Mouse (Mus musculus): ENCODE results near the gene Ntf5. TPM values are rescaled to one million over a fixed set of nuclear protein-coding genes. Genes with fewer than 3 reads are reported as not detected.
"Not testable (repeated sequence)": the region's sequence is repeated elsewhere in the genome, so short reads cannot be mapped to it uniquely, and the experiment has no call there.

Ntf5 gene
- polyA plus RNA-seq, 1 experiment from 2014 or later: 2.7 TPM

GRCm38 (mm10) chr7:45460377-45460776 is 46.9 kb downstream of the Ntf5 start:
- Histone ChIP-seq H3K4me3 (replicated peaks) (peak overlapping the region; percentile 74), H3K9me3 (no peaks in the 10 kb centered on the region), H3K27ac (peak overlapping the region; percentile 94), H3K36me3 (peaks cover 12% of the 10 kb centered on the region; the same call in 1 of the 2 replicates), H3K4me2 (peak overlapping the region; percentile 54), H3K27me3 (replicated peaks) (no peaks in the 10 kb centered on the region), H3K4me1 (peaks cover 41% of the 10 kb centered on the region), H3K9ac (no peak overlapping the region)
- ATAC-seq (ENCODE audit: insufficient read depth, low FRiP score, low read depth): no peak
- WGBS: 63% methylated on average over 7 of the region's 7 CpGs

DNA sequence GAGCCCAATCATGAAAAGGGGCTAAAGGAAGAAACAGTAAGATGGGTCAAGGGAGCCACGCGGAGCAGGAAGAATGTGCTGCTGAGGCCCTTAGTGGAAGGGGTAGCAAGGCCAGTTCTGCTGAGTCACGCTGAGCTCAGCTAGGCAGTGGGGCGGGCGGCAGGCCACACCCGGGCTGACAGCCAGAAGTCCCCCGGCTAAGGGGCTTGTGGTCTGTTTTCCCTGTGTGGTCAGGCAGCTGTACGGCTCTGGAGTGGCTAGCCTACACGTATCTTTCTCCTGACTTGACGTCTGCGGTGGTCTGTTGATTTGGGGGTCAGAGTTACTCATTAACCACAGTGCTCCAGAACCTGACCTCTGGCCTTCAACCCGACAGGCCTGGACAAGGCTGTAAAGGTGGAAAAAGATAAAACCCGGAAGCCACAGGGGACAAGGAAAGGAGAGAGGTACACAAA is 47.4 kb downstream of the Ntf5 start:
- Histone ChIP-seq H3K36me3 (peaks cover 10% of the 10 kb centered on the region; the same call in 1 of the 2 replicates), H3K27me3 (replicated peaks) (no peaks in the 10 kb centered on the region), H3K4me3 (replicated peaks) (peak overlapping the region; percentile 74), H3K4me1 (peaks cover 46% of the 10 kb centered on the region), H3K27ac (peak overlapping the region; percentile 94), H3K9me3 (no peaks in the 10 kb centered on the region), H3K9ac (no peak overlapping the region), H3K4me2 (peak overlapping the region; percentile 54)
- 8% methylated on average over 13 of the region's 13 CpGs for WGBS
- ATAC-seq (ENCODE audit: insufficient read depth, low FRiP score, low read depth): peak; percentile 48

GRCm38 (mm10) chr7:45461326-45461725 is 47.8 kb downstream of the Ntf5 start:
- peaks cover 10% of the 10 kb centered on the region; the same call in 1 of the 2 replicates for H3K36me3 ChIP-seq
- H3K4me1 ChIP-seq: peaks cover 51% of the 10 kb centered on the region
- H3K4me2 ChIP-seq: peak overlapping the region; percentile 54
- H3K9ac ChIP-seq: no peak overlapping the region
- H3K4me3 ChIP-seq (replicated peaks): no peak overlapping the region
- H3K9me3 ChIP-seq: no peaks in the 10 kb centered on the region
- WGBS: 47% methylated on average over 5 of the region's 5 CpGs
- no peaks in the 10 kb centered on the region for H3K27me3 ChIP-seq (replicated peaks)
- peak overlapping the region; percentile 94 for H3K27ac ChIP-seq
- ATAC-seq (ENCODE audit: insufficient read depth, low FRiP score, low read depth): no peak

- no peak overlapping the region for H3K4me2 ChIP-seq
- 84% methylated on average over 4 of the region's 4 CpGs for WGBS
- H3K4me1 ChIP-seq: peaks cover 49% of the 10 kb centered on the region
- no peak overlapping the region for H3K4me3 ChIP-seq (replicated peaks)
- H3K36me3 ChIP-seq: peaks cover 10% of the 10 kb centered on the region; the same call in 1 of the 2 replicates
- H3K27me3 ChIP-seq (replicated peaks): no peaks in the 10 kb centered on the region
- H3K27ac ChIP-seq: peak overlapping the region; percentile 75; the same call in 1 of the 2 replicates
- no peak overlapping the region for H3K9ac ChIP-seq
- no peaks in the 10 kb centered on the region for H3K9me3 ChIP-seq
- no peak for ATAC-seq (ENCODE audit: insufficient read depth, low FRiP score, low read depth)
Measured at GRCm38 (mm10) chr7:45461781-45462180, 48.3 kb downstream of the Ntf5 start.

DNA sequence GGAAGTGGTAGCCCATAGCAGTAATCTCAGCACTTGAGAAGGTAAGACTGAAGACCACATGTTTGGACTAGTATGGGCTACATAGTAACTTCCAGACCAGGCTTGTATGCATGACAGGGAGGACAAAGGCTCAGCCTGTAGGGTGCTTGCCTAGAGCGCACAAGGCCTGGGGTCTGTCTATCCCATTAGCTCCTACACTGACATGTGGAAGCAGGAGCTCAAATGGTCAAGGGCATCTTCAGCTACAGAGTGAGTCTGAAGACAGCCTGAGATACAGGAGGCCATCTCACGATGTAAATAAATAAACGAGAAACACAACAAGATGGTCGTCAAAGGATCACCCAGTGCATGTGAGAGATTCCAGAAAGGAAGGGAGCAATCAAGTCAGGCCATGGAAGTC is 48.8 kb downstream of the Ntf5 start:
- Histone ChIP-seq H3K4me1 (peaks cover 47% of the 10 kb centered on the region), H3K4me3 (replicated peaks) (no peak overlapping the region), H3K36me3 (peaks cover 10% of the 10 kb centered on the region; the same call in 1 of the 2 replicates), H3K9ac (no peak overlapping the region), H3K9me3 (no peaks in the 10 kb centered on the region), H3K27me3 (replicated peaks) (no peaks in the 10 kb centered on the region), H3K4me2 (no peak overlapping the region), H3K27ac (no peak overlapping the region)
- no peak for ATAC-seq (ENCODE audit: insufficient read depth, low FRiP score, low read depth)
- WGBS: 83% methylated on average over 4 of the region's 4 CpGs

GRCm38 (mm10) chr7:45462868-45463267 is 49.4 kb downstream of the Ntf5 start:
- not testable (repeated sequence) for H3K27me3 ChIP-seq (replicated peaks); H3K9ac ChIP-seq; ATAC-seq (ENCODE audit: insufficient read depth, low FRiP score, low read depth); H3K4me2 ChIP-seq; H3K27ac ChIP-seq; H3K4me3 ChIP-seq (replicated peaks); H3K9me3 ChIP-seq
- Histone ChIP-seq H3K4me1 (peaks cover 45% of the 10 kb centered on the region), H3K36me3 (peaks cover 10% of the 10 kb centered on the region; the same call in 1 of the 2 replicates)
- 75% methylated on average over 4 of the region's 4 CpGs for WGBS

GRCm38 (mm10) chr7:45463987-45464778 is 50.7 kb downstream of the Ntf5 start:
- H3K9ac ChIP-seq: no peak overlapping the region
- WGBS: 90% methylated on average over 7 of the region's 7 CpGs
- H3K4me1 ChIP-seq: peaks cover 38% of the 10 kb centered on the region
- ATAC-seq (ENCODE audit: insufficient read depth, low FRiP score, low read depth): no peak
- no peak overlapping the region for H3K27ac ChIP-seq
- H3K4me2 ChIP-seq: no peak overlapping the region
- H3K4me3 ChIP-seq (replicated peaks): no peak overlapping the region
- H3K27me3 ChIP-seq (replicated peaks): no peaks in the 10 kb centered on the region
- peaks cover 6% of the 10 kb centered on the region; the same call in 1 of the 2 replicates for H3K36me3 ChIP-seq
- H3K9me3 ChIP-seq: no peaks in the 10 kb centered on the region

GRCm38 (mm10) chr7:45465112-45465511 is 51.6 kb downstream of the Ntf5 start:
- WGBS: 91% methylated on average over 12 of the region's 12 CpGs
- Histone ChIP-seq H3K36me3 (peaks cover 6% of the 10 kb centered on the region; the same call in 1 of the 2 replicates), H3K27ac (no peak overlapping the region), H3K4me3 (replicated peaks) (no peak overlapping the region), H3K4me2 (no peak overlapping the region), H3K9me3 (no peaks in the 10 kb centered on the region), H3K4me1 (peaks cover 37% of the 10 kb centered on the region), H3K27me3 (replicated peaks) (no peaks in the 10 kb centered on the region), H3K9ac (no peak overlapping the region)
- no peak for ATAC-seq (ENCODE audit: insufficient read depth, low FRiP score, low read depth)

GRCm38 (mm10) chr7:45465549-45465948 is 52.1 kb downstream of the Ntf5 start:
- peak overlapping the region; percentile 73 for H3K4me2 ChIP-seq
- 73% methylated on average over 9 of the region's 9 CpGs for WGBS

GRCm38 (mm10) chr7:45466283-45467089 is 53.0 kb downstream of the Ntf5 start, which contains the start of gene Bax:
Bax (minus strand) TSS chr7:45466898.
- Histone ChIP-seq H3K4me3 (replicated peaks) (peak within 1 kb of the TSS; percentile 82), H3K36me3 (peaks cover 6% of the 10 kb centered on the region; the same call in 1 of the 2 replicates), H3K4me1 (peaks cover 26% of the 10 kb centered on the region), H3K4me2 (peak within 1 kb of the TSS; percentile 73), H3K27me3 (replicated peaks) (no peaks in the 10 kb centered on the region), H3K27ac (peak within 1 kb of the TSS; percentile 45), H3K9ac (peak within 1 kb of the TSS; percentile 69), H3K9me3 (no peaks in the 10 kb centered on the region)
- ATAC-seq (ENCODE audit: insufficient read depth, low FRiP score, low read depth): peak; percentile 73
- WGBS: under 1% methylated on average over 58 of the region's 58 CpGs

More at GRCm38 (mm10) chr7:45465549-45465948, 52.1 kb downstream of the Ntf5 start:
- no peaks in the 10 kb centered on the region for H3K9me3 ChIP-seq
- peaks cover 33% of the 10 kb centered on the region for H3K4me1 ChIP-seq
- no peak for ATAC-seq (ENCODE audit: insufficient read depth, low FRiP score, low read depth)
- peaks cover 6% of the 10 kb centered on the region; the same call in 1 of the 2 replicates for H3K36me3 ChIP-seq
- no peak overlapping the region for H3K27ac ChIP-seq
- peak overlapping the region; percentile 69 for H3K9ac ChIP-seq
- H3K4me3 ChIP-seq (replicated peaks): peak overlapping the region; percentile 82; the same call in 1 of the 2 replicates
- H3K27me3 ChIP-seq (replicated peaks): no peaks in the 10 kb centered on the region
